Mouse (Mus musculus) brown adipose tissue, adult 24 weeks (tissue): ENCODE data around the gene Rarb. TPM values are rescaled to one million over a fixed set of nuclear protein-coding genes. Genes with fewer than 3 reads are reported as not detected.
"Not testable (repeated sequence)": the region's sequence is repeated elsewhere in the genome, so short reads cannot be mapped to it uniquely, and the experiment has no call there.

Source experiments
- H3K27ac ChIP-seq: fragments of 200-500 bp; replicated peaks from 2 replicates; pipeline ENCODE4 v1.5.1; 2012; ENCODE audit warnings: low read depth, mild to moderate bottlenecking, low read length
- H3K4me1 ChIP-seq: fragments of 200-500 bp; 2 replicates; pipeline ENCODE4 v1.6.1; 2012; ENCODE audit warnings: low read length, mixed read lengths; ENCODE audit not compliant: control insufficient read depth, insufficient read depth, insufficient read length
- H3K4me3 ChIP-seq: fragments of 200-500 bp; 2 replicates; pipeline ENCODE4 v1.5.1; 2012; ENCODE audit warnings: low read depth, mild to moderate bottlenecking, low read length, moderate library complexity; ENCODE audit not compliant: insufficient read depth
- polyA plus RNA-seq: library from polyadenylated mRNA; stranded (reverse); fragments of >200 nt; gene quantifications from 2 replicates; pipeline ENCODE4 v1.2.4, GENCODE M21; 2012; ENCODE audit not compliant: missing spikeins, insufficient read depth, insufficient read length

Rarb gene
- polyA plus RNA-seq, result 9.2 and 15.6 TPM in 2 replicates

DNA sequence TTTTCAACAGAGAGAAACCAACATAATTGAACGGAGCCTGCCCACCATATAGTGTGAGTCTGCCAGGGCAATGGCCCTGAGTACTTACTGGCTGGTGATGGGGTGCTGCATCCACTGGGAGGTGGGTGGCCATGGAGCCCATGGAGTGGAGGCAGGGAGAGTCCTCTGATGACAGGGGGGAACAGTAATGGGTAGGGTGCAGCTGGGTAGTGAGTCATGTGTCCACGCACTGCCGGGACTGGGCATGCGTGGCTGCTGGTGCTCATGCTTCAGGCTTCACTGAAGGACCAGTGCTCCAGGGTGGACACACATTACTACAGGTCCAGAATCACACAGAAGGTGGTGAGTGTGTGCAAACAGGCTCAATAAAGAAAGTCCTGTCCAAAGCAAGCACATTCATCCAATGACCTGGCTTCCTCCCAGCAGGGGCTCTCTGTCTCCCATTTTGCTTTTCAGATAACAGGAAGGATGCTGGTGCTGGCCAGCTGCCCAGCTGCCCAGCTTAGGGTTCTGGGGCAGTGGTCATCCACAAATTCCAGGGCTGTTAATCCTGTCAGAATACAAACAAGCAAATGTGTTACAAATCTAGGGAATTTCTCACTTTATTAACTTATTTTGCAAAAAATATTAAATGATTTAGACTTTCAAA is at the start of gene Rarb:
Rarb (minus strand) TSS at position 555 of the 649 bp plus-strand sequence.
- Histone ChIP-seq H3K4me3 (no peak within 1 kb of the TSS), H3K27ac (no peak within 1 kb of the TSS), H3K4me1 (no peaks in the 10 kb centered on the region)

DNA sequence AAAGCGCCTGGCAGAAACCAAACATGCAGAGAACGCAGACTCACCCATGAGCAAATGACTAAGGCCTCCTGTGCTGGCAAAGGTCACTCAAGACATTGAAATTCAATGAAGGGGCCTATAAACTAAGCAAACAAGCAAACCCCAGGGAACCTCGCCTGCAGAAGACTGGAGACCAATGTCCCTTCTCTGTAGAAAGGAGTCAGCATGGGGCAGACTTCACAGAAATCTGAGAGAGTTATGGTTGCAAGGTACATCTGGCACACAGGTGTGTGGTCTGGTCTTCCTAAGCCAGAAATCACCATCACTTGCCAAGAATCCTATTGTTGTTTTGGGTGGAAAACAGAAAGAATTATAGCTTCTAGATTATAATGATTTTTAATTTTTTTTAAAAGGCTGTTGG is 23.1 kb upstream of the Rarb start:
- H3K4me1 ChIP-seq, result no peaks in the 10 kb centered on the region
- H3K4me3 ChIP-seq, result no peak overlapping the region
- H3K27ac ChIP-seq, result no peak overlapping the region

DNA sequence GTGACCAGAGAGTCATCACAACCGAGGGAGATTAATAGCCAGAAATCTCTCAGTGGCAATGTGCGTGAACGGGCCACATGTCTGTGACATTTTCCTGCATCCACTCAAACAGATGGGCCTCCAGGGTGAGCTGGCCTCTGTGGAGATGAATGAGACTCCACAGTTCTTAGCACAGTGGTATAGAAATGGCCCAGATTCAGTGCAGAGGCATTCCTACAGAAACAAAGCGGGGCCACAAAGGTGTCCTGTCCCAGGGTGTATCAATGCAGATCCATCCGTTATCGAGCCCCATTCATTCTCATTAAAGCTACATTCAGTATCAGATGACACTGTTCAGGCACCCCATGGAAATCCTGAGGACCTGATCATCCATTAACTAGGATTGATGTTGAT is 22.6 kb upstream of the Rarb start:
- Histone ChIP-seq H3K27ac (no peak overlapping the region), H3K4me3 (no peak overlapping the region), H3K4me1 (no peaks in the 10 kb centered on the region)

DNA sequence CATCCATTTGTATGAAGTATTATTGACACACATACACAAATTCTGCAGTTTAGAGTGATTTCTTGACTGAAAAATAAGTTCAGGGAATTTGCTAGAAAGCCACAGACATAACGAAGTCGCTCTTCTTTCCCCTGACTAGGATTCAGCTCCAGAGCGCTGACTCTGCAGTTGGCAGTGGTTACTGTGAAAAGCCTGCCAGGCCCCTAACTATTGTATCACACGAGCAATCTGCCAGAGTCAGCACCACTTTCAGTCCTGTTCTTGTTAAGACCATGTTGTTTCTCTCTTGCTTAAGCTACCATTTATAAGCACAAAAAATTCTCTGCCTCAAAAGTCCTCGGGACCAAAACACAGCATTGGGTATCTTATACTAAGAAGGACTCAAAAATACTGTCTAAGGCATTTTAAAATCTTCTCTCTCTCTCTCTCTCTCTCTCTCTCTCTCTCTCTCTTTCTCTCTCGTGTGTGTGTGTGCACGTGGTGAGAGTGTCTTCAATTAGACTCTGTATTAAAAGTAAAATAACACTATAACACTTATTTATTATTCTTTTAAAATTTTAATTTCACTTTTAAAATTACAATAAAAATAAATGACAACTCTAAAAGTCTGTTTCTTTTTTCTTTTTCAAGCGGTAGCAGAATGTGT is 22.1 kb upstream of the Rarb start:
- H3K4me3 ChIP-seq, result no peak overlapping the region
- H3K4me1 ChIP-seq, result no peaks in the 10 kb centered on the region
- H3K27ac ChIP-seq, result no peak overlapping the region

DNA sequence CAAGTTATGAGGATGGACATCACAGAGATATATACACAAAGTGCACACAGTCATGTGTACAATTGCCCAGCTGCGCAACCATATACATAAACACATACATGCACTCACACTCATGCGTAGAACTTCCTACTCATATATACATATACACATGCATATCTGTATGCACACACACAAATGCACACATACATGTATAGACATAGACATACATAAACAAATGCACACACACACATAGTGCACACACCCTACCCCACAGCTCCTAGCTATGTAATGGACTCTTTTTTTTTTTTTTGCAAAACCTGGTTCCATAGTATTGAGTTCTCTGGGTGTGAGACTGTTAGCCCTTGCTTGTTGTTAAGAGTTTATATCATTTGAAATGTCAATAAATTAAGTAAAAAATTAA is 21.2 kb upstream of the Rarb start:
- H3K27ac ChIP-seq, result no peak overlapping the region
- no peak overlapping the region for H3K4me3 ChIP-seq
- no peaks in the 10 kb centered on the region for H3K4me1 ChIP-seq

DNA sequence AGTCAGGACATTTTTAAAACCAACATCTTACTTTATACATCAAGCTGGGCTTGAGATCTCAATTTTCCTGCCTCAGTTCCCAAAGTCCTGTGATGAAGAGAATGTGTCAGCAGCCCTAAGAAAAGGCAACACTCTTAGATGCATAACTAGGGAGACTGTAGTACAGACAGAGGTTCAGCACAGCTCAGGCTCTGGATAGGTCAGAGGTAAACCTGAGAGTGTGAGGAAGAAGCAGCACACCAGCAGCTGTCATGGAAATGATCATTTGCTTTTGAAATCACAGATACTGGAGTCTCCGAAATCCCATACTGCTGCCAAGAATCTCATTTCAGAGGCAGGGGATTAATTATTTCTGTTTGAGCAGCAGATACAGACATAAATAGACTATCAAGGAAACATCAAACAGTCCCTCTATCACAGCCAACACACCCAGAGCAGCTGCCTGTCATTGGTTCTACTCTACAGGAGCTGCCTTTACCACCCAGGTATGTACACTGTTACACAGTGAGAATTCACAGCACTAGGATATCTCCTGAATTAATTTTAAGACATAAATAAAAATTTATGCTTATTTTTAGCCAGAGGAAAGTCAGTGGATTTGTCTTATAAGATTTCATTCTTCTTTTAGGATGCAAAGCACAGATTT is 3.7 kb downstream of the Rarb start:
- Histone ChIP-seq H3K4me1 (no peaks in the 10 kb centered on the region), H3K4me3 (no peak overlapping the region), H3K27ac (no peak overlapping the region)

DNA sequence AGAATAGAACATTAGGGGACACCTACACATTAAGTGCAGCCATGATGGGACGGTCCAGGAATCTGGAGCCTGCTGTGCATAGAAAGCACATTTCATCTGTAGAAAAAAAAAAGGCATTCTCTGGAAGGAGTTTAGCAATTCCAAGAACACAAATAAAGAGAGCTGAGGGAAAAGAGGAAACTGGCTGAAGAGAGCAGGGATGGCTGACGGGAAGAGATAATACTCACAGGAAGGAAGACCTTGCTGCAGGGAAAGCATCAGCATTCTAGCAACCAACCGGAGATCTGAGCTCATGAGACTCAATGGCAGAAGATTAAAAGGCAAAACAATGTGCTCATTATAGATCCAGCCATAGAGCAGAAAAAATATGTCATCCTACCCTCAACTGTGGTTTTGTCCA is 12.8 kb downstream of the Rarb start:
- H3K27ac ChIP-seq, result no peak overlapping the region
- H3K4me1 ChIP-seq, result no peaks in the 10 kb centered on the region
- no peak overlapping the region for H3K4me3 ChIP-seq

DNA sequence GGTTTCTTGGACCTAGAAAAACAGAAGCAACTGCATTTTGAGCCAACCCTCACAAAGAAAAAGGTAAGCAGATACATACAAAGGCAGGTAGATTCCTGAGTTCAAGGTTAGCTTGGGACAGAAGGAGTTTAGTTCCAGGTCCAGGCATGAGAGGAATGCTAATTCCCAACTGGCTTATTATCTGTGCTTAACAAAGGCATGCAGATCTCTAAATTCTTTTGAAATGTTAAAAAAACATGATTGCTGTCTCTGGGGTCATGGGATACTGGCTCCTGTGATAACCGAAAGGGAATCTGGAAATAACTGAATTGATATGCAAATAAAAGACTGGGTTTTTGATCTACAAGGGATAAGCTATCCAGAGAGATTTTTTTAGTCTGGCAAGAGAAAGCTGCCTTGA is 28.8 kb downstream of the Rarb start:
- Histone ChIP-seq H3K27ac (no peak overlapping the region), H3K4me1 (no peaks in the 10 kb centered on the region), H3K4me3 (no peak overlapping the region)

DNA sequence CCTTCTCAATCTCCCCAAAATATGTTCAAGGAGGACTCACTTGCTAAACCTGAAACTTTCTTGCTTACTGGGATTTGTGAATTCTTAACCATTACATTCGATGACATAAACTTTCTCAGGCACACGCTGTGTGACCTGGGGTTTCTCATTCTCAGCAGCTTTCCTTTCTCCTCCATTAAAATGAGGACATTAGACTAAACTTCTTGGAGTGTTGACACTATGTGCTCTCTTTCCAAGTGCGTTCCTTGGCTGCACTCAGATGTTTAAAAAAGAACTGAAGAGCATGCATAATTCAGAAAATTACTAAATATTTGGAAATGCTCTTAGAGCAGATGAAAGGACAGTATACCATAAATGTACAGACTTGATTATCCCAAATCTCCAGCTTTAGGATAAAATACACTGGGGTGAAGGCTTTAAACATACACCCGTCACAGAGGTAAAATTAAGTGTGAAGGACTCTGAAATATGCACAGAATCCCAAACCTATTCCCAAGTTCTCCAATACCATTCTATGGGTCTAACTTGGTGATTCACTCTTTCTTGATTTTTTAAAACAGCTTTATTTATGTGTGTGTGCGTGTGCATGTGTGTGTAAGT is 36.9 kb downstream of the Rarb start:
- Histone ChIP-seq H3K27ac (no peak overlapping the region), H3K4me3 (no peak overlapping the region), H3K4me1 (no peaks in the 10 kb centered on the region)

DNA sequence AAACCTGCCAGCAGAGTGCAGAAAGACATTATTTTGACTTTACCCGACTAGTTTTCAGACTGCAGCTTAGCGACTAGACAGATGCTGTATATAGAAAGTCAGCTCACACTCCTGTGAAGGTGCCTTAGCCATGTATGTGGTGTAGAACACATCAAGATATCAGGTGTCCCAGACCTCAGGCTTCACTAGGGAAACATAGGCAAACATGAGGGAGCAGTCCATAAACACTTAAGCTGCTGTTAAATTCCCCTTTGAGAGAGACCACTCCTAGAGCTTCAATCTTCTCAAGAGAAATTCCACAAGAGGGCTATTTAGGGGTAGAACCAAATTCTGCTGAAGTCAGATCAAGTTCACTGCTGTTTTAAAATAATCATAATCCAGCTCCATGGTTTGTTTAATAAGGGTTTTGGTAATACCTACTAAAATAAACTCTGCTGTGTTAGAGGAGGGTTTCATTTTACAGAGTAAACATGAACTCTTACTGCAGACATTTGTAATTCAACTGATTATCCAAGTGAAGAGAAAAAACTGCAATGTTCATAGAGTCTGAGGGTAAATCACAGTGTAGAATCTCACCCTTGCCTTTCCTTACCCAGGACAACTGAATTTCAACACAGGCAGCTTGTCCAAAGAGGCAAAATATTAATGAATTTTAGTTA is 42.1 kb downstream of the Rarb start:
- no peak overlapping the region for H3K27ac ChIP-seq
- H3K4me1 ChIP-seq, result no peaks in the 10 kb centered on the region
- H3K4me3 ChIP-seq, result no peak overlapping the region

DNA sequence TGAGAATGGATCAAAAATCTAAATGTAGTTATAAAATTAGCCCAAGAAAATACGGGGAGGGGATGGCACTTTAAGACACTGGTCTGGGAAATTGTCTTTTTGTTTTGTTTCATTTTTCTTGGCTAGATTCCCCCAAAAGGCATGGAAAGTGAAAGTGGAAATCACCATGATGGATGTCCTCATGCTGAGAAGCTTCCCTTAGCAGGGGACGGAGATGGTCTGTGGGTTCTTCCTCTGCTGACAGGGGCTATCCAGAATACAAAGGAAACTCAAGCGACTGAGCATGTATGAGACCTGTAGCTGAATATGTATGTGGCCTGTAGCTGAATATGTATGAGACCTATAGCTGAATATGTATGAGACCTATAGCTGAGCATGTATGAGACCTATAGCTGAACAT is 46.0 kb downstream of the Rarb start:
- no peak overlapping the region for H3K4me3 ChIP-seq
- no peak overlapping the region for H3K27ac ChIP-seq
- no peaks in the 10 kb centered on the region for H3K4me1 ChIP-seq

DNA sequence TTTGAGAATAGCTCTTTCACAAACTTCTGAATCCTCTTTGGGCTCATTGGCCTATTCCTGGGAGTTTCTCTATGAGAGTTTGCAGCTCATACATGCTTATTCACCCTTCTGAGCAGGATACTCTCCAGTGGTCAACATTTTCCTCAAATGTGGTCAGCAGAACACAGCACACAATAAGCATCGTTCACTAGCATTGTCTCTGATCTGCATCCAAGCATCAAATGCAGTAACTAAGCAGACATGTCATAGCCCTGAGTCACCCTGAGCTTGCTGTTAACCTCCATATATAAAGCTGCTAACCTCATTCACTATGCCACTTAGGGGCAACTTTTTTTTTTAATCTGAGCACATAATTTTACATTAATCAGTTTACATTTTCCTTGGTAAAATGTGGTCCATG is 53.1 kb downstream of the Rarb start:
- no peak overlapping the region for H3K4me3 ChIP-seq
- no peak overlapping the region for H3K27ac ChIP-seq
- H3K4me1 ChIP-seq, result no peaks in the 10 kb centered on the region

DNA sequence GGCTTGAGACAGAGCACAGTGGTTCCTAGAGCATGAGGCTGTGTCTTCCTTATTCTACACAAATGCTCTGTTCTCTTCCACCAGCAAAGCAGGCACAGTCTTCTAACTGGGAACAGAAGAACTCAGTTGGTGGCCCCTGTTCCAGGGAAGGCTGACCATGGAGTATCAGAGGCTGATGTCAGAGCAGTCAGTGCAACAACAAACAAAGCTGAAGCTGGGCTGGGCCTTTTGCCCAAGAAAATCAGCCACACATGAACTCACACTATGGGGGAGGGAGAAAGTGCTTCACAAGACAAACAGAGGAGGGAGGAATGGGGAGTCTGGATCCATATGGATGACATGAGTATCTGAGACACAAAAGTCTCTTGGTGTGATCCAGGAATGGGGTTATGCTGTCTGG is 56.2 kb downstream of the Rarb start:
- no peak overlapping the region for H3K4me3 ChIP-seq
- H3K27ac ChIP-seq, result no peak overlapping the region
- H3K4me1 ChIP-seq, result no peaks in the 10 kb centered on the region

DNA sequence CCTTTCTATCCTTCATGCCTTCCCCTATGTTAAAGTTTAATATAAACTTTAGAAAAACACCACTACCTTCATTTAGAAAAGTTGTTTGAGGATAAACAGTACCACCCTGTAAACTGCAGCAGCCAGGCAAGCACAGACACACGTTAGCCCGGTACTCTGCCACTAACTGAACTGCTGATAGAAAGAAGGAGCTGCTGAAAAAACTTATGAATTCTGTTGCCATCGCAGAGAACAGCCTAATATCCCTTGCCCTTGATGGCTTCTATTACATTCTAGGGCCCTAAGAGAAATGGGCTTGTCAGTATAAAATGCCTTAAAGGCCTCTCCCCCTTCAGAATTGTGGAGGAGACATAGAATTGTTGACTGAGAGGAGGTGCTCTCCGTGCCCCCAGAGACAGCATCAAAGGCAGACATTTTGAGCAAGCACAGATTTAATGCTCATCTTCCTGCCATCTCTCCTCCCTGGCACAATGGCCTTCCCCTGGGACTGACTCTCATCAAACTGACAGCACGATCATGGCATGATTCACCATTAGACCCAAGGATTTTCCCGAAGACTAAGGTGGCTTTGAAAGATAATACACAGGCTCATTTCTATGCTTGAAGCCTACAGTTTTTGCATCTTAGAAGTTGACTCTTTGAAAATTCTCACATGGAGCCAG is 60.1 kb downstream of the Rarb start:
- Histone ChIP-seq H3K4me1 (no peaks in the 10 kb centered on the region), H3K4me3 (no peak overlapping the region), H3K27ac (no peak overlapping the region)

DNA sequence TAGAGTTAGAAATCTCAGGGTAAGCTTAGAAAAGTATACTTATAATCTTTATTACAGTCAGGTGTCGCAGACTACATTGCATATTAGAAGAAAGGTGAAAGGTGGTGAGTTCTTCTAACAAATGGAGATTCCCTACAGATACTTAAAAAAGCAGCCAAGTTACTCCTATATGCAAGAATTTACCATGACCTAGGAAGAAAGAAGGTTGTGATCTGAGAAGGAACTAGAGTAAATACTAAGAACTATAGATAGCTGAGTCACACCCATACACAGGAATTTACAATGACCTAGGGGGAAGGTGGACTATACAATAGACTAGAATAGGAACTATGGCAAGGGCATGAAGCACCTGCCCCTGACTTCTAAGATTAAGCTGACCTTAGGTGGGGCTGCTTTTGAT is 63.4 kb downstream of the Rarb start:
- H3K4me1 ChIP-seq, H3K27ac ChIP-seq, H3K4me3 ChIP-seq: not testable (repeated sequence)
